Mouse (Mus musculus): ENCODE results near the gene Sirt5.
A peak's percentile ranks its signal among the peaks of the same experiment; 100 is the strongest.

Sirt5 gene

GRCm38 (mm10) chr13:43364985-43365824, at the start of gene Sirt5:
Sirt5 (plus strand) TSS chr13:43365496.
- peak; percentile 88 for DNase-seq (ENCODE audit: low spot score)

- no peak for DNase-seq (ENCODE audit: low spot score)
Measured at GRCm38 (mm10) chr13:43317411-43317810, 47.9 kb upstream of the Sirt5 start.

- DNase-seq (ENCODE audit: low spot score) = no peak
Measured at GRCm38 (mm10) chr13:43319396-43319795, 45.9 kb upstream of the Sirt5 start.

GRCm38 (mm10) chr13:43321492-43321891, 43.8 kb upstream of the Sirt5 start:
- DNase-seq (ENCODE audit: low spot score) = no peak

GRCm38 (mm10) chr13:43325427-43325826, 39.9 kb upstream of the Sirt5 start:
- no peak for DNase-seq (ENCODE audit: low spot score)

GRCm38 (mm10) chr13:43331721-43332444, 33.4 kb upstream of the Sirt5 start:
- no peak for DNase-seq (ENCODE audit: low spot score)

GRCm38 (mm10) chr13:43332591-43332990, 32.7 kb upstream of the Sirt5 start:
- peak; percentile 32 for DNase-seq (ENCODE audit: low spot score)

GRCm38 (mm10) chr13:43336425-43337221, 28.7 kb upstream of the Sirt5 start:
- DNase-seq (ENCODE audit: low spot score) = no peak

GRCm38 (mm10) chr13:43338001-43338400, 27.3 kb upstream of the Sirt5 start:
- DNase-seq (ENCODE audit: low spot score) = no peak

- no peak for DNase-seq (ENCODE audit: low spot score)
Measured at GRCm38 (mm10) chr13:43338632-43339031, 26.7 kb upstream of the Sirt5 start.

- no peak for DNase-seq (ENCODE audit: low spot score)
Measured at GRCm38 (mm10) chr13:43346825-43347224, 18.5 kb upstream of the Sirt5 start.

- peak; percentile 42 for DNase-seq (ENCODE audit: low spot score)
Measured at GRCm38 (mm10) chr13:43349376-43349775, 15.9 kb upstream of the Sirt5 start.

- no peak for DNase-seq (ENCODE audit: low spot score)
Measured at GRCm38 (mm10) chr13:43350489-43351169, 14.7 kb upstream of the Sirt5 start.

- no peak for DNase-seq (ENCODE audit: low spot score)
Measured at GRCm38 (mm10) chr13:43353356-43353755, 11.9 kb upstream of the Sirt5 start.

GRCm38 (mm10) chr13:43354362-43354761, 10.9 kb upstream of the Sirt5 start:
- DNase-seq (ENCODE audit: low spot score) = no peak

GRCm38 (mm10) chr13:43356346-43357125, 8.8 kb upstream of the Sirt5 start:
- no peak for DNase-seq (ENCODE audit: low spot score)

GRCm38 (mm10) chr13:43360534-43360933, 4.8 kb upstream of the Sirt5 start:
- no peak for DNase-seq (ENCODE audit: low spot score)

GRCm38 (mm10) chr13:43362353-43362752, 2.9 kb upstream of the Sirt5 start:
- DNase-seq (ENCODE audit: low spot score) = no peak

- DNase-seq (ENCODE audit: low spot score) = no peak
Measured at GRCm38 (mm10) chr13:43365825-43366184, 509 bp downstream of the Sirt5 start.

GRCm38 (mm10) chr13:43370063-43370462, 4.8 kb downstream of the Sirt5 start:
- DNase-seq (ENCODE audit: low spot score) = no peak

- DNase-seq (ENCODE audit: low spot score) = no peak
Measured at GRCm38 (mm10) chr13:43372892-43373291, 7.6 kb downstream of the Sirt5 start.
